Mouse (Mus musculus) limb, embryonic 14.5 days (tissue): ENCODE data around the gene Cdca8. TPM values are rescaled to one million over a fixed set of nuclear protein-coding genes. Genes with fewer than 3 reads are reported as not detected.
A peak's percentile ranks its signal among the peaks of the same experiment; 100 is the strongest.
"Not testable (repeated sequence)": the region's sequence is repeated elsewhere in the genome, so short reads cannot be mapped to it uniquely, and the experiment has no call there.

Experiments used
- ATAC-seq: fragments of 200-750 bp; cut with Nextera tagmentation; 2 replicates; pipeline ENCODE4 v1.8.0; 2017; ENCODE audit warnings: low read depth, moderate number of reproducible peaks, moderate TSS enrichment; ENCODE audit not compliant: low FRiP score
- DNase-seq: peaks from one replicate; pipeline ENCODE4 v3.0.0-alpha.2; 2015; ENCODE audit warnings: low spot score
- H3K27ac ChIP-seq: fragments of 300-500 bp; sonication (generic); replicated peaks from 2 replicates; pipeline ENCODE4 v1.5.1; 2014; ENCODE audit warnings: low read depth, mild to moderate bottlenecking, low read length, moderate library complexity, mixed read lengths
- H3K27me3 ChIP-seq: fragments of 300-500 bp; sonication (generic); 2 replicates; pipeline ENCODE4 v1.6.1; 2014; ENCODE audit warnings: low read length, mixed read lengths; ENCODE audit not compliant: control insufficient read depth, insufficient read depth
- H3K36me3 ChIP-seq: fragments of 300-500 bp; sonication (generic); 2 replicates; pipeline ENCODE4 v1.6.1; 2014; ENCODE audit warnings: mild to moderate bottlenecking, low read length, moderate library complexity, mixed read lengths; ENCODE audit not compliant: control insufficient read depth, insufficient read depth
- H3K4me1 ChIP-seq: fragments of 300-500 bp; sonication (generic); 2 replicates; pipeline ENCODE4 v1.6.1; 2014; ENCODE audit warnings: antibody characterized with exemption, low read length, mixed read lengths; ENCODE audit not compliant: control insufficient read depth, insufficient read depth
- H3K4me2 ChIP-seq: fragments of 300-500 bp; sonication (generic); replicated peaks from 2 replicates; pipeline ENCODE4 v1.6.1; 2014; ENCODE audit warnings: low read depth, mild to moderate bottlenecking, low read length, moderate library complexity; ENCODE audit not compliant: severe bottlenecking
- H3K4me3 ChIP-seq: fragments of 300-500 bp; sonication (generic); replicated peaks from 2 replicates; pipeline ENCODE4 v1.5.1; 2014; ENCODE audit warnings: low read length
- H3K9ac ChIP-seq: fragments of 300-500 bp; sonication (generic); 2 replicates; pipeline ENCODE4 v1.6.1; 2014; ENCODE audit warnings: mild to moderate bottlenecking, low read depth, low read length, moderate library complexity; ENCODE audit not compliant: severe bottlenecking
- H3K9me3 ChIP-seq: fragments of 300-500 bp; sonication (generic); 2 replicates; pipeline ENCODE4 v1.6.1; 2016; ENCODE audit warnings: low read length; ENCODE audit not compliant: control insufficient read depth
- POLR2A ChIP-seq: fragments of 200-500 bp; IDR thresholded peaks from 2 replicates; pipeline ENCODE4 v1.8.0; 2012; ENCODE audit warnings: inconsistent platforms, mild to moderate bottlenecking, moderate library complexity, borderline replicate concordance; ENCODE audit not compliant: insufficient read depth, insufficient read length; ENCODE audit errors: extremely low read depth
- WGBS: fragments of 180-500 bp; shearing (Covaris S2); extraction: QIAGEN DNeasy Blood & Tissue Kit; methylation state at CpG from one replicate; pipeline ENCODE4 v1.1.7; 2014; 5-methylcytosine and 5-hydroxymethylcytosine counted together
- polyA plus RNA-seq, 2 experiments: library from polyadenylated mRNA; depleted of rRNA in 1 of 2; stranded (reverse) in 1 of 2; unstranded in 1 of 2; fragments of >200 nt; fragmentation: Nextera tagmentation in 1 of 2; extraction: Ambion mirVana in 1 of 2; gene quantifications; 2 replicates each; pipeline versions ENCODE4 v1.2.1 to v1.2.3; 2012 to 2014

The Cdca8 gene
- polyA plus RNA-seq (2012; rRNA removed) (60.1 and 70.0 TPM in 2 replicates), polyA plus RNA-seq (2014; fragmentation: Nextera tagmentation; extraction: Ambion mirVana) (88.9 and 90.1 TPM in 2 replicates)

- not testable (repeated sequence) for H3K27ac ChIP-seq, H3K27me3 ChIP-seq, H3K4me2 ChIP-seq, DNase-seq, H3K9ac ChIP-seq, ATAC-seq, H3K9me3 ChIP-seq, H3K4me3 ChIP-seq
- H3K4me1 ChIP-seq, result peaks cover 10% of the 10 kb centered on the region
- whole genome bisulfite sequencing, result 83% methylated on average over 4 of the region's 4 CpGs
- H3K36me3 ChIP-seq, result peaks cover 29% of the 10 kb centered on the region
Measured at GRCm38 (mm10) chr4:124939211-124939610, at the start of gene Cdca8. TSS of gene Cdca8 (minus strand) at chr4:124939311.

GRCm38 (mm10) chr4:124988382-124988781, 49.3 kb upstream of the Cdca8 start:
- H3K27me3 ChIP-seq, result peaks cover 92% of the 10 kb centered on the region
- ATAC-seq, result no peak
- no peaks in the 10 kb centered on the region for H3K4me1 ChIP-seq
- DNase-seq, result no peak
- H3K4me2 ChIP-seq, result no peak overlapping the region
- H3K9me3 ChIP-seq, result no peaks in the 10 kb centered on the region
- WGBS, result 17% methylated on average over 9 of the region's 9 CpGs
- no peaks in the 10 kb centered on the region for H3K36me3 ChIP-seq
- no peak overlapping the region for H3K9ac ChIP-seq
- H3K4me3 ChIP-seq, result no peak overlapping the region
- TF ChIP-seq POLR2A, result no peak
- no peak overlapping the region for H3K27ac ChIP-seq

GRCm38 (mm10) chr4:124987711-124988097, 48.6 kb upstream of the Cdca8 start:
- no peak for DNase-seq
- H3K4me2 ChIP-seq, result no peak overlapping the region
- H3K9me3 ChIP-seq, result no peaks in the 10 kb centered on the region
- no peak overlapping the region for H3K9ac ChIP-seq
- no peak overlapping the region for H3K4me3 ChIP-seq
- TF ChIP-seq POLR2A, result no peak
- H3K36me3 ChIP-seq, result no peaks in the 10 kb centered on the region
- 7% methylated on average over 10 of the region's 10 CpGs for WGBS
- ATAC-seq, result no peak
- H3K27ac ChIP-seq, result no peak overlapping the region
- peaks cover 92% of the 10 kb centered on the region for H3K27me3 ChIP-seq
- no peaks in the 10 kb centered on the region for H3K4me1 ChIP-seq

GRCm38 (mm10) chr4:124986739-124987710, 47.9 kb upstream of the Cdca8 start:
- DNase-seq (no peak), ATAC-seq (no peak; the same call in 1 of the 2 replicates)
- no peaks in the 10 kb centered on the region for H3K36me3 ChIP-seq
- peaks cover 96% of the 10 kb centered on the region for H3K27me3 ChIP-seq
- 3% methylated on average over 45 of the region's 51 CpGs for WGBS
- no peaks in the 10 kb centered on the region for H3K4me1 ChIP-seq
- no peak overlapping the region for H3K27ac ChIP-seq
- peak overlapping the region; percentile 66 for H3K4me2 ChIP-seq
- no peak for TF ChIP-seq POLR2A
- H3K9ac ChIP-seq, result peak overlapping the region; percentile 47
- H3K4me3 ChIP-seq, result peak overlapping the region; percentile 43
- H3K9me3 ChIP-seq, result no peaks in the 10 kb centered on the region

DNA sequence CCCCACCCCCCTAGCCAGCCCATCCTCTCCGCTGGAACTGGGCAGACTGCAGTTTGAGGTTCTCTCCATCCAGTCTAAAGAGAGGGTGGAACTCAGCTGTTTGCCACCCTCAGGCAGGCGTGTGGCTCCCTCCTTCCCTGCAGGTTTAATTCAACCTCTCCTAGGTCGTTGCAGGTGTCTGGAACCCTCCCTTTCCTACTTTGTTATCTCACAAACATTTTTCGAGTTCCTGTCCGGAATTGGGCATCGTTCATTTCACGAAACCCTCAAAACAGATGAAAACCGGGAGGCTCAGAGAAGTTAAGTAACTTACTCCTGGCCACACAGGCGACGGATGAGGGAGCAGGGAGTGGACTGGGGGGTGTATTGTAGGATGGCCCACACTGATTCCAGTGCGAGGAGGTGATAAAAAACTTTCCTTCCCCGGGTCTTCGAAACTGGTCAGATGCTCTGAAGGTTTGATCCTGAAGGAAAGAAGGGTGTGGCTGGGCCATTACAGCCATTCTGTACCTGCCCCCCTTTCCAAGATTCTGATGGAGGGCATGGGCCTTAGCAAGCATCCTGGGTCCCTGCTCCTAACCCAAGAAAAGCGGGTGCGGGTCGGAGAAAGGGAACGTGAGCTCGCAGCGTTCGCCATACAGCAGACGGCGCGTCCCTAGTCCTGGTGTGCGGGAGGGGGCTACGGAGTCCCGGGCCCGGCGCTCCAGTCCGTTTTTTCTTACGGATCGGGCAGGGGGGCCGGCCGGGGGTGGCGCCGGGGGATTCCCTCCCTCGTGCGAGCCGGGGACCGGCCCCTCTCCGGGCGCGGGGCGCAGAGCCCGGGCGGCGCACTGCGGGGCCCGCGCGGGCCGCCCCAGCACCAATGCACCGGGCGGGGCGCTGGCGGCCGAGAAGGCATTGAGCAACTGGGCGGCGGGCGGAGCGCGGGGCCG, 46.8 kb upstream of the Cdca8 start, which contains the start of gene Rspo1:
Rspo1 (plus strand) TSS at position 760 of the 932 bp plus-strand sequence.
- Histone ChIP-seq H3K4me3 (peak within 1 kb of the TSS; percentile 43), H3K27ac (no peak within 1 kb of the TSS), H3K36me3 (no peaks in the 10 kb centered on the region), H3K4me1 (no peaks in the 10 kb centered on the region), H3K27me3 (peaks cover 95% of the 10 kb centered on the region), H3K4me2 (peak within 1 kb of the TSS; percentile 66), H3K9me3 (no peaks in the 10 kb centered on the region), H3K9ac (peak within 1 kb of the TSS; percentile 47)
- DNase-seq (no peak), ATAC-seq (peak; percentile 24; the same call in 1 of the 2 replicates)
- TF ChIP-seq POLR2A, result no peak
- 2% methylated on average over 49 of the region's 62 CpGs for WGBS
